Mouse (Mus musculus) T-helper 1 cell (primary cell): ENCODE measurements around the gene Hmcn2.

Source experiments
- in situ Hi-C: fragments of 300-600 bp; cut with MboI, MseI; formaldehyde crosslinking; loops from one replicate; pipeline ENCODE4 v1.15.1; 2025; ENCODE audit warnings: high pct_unique_total_duplicates

Gene Hmcn2

GRCm38 (mm10) chr2:31477234-31478161, 163.3 kb downstream of the Hmcn2 start:
- in situ Hi-C loops = no loop called here

- in situ Hi-C loops = loop anchor here (5.0 to 10.0 kb wide), 2 partner anchors 169 to 202 kb away; partner anchors contain the start of gene Abl1
Measured at GRCm38 (mm10) chr2:31482914-31483575, 168.8 kb downstream of the Hmcn2 start.

DNA sequence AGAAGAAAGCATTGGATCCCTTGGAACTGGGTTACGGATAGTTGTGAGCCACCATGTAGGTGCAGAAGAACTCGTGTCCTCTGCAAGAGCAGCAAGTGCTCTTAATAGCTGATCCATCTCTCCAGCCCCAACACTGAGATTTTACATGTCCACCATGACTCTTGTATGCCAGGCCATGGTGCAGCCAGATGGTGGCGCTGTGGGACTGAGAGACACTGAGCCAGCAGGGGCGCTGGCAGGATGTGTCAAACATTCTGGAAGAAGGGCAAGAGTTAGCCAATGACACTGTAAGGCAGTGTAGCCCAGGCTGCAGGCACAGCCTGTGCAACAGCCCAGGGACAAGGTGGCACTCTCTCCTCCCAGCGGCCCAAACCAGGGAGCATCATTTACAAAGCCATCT, 170.0 kb downstream of the Hmcn2 start:
- in situ Hi-C loops = loop anchor here (5.0 to 10.0 kb wide), 2 partner anchors 168 to 201 kb away; partner anchors contain the start of gene Abl1

DNA sequence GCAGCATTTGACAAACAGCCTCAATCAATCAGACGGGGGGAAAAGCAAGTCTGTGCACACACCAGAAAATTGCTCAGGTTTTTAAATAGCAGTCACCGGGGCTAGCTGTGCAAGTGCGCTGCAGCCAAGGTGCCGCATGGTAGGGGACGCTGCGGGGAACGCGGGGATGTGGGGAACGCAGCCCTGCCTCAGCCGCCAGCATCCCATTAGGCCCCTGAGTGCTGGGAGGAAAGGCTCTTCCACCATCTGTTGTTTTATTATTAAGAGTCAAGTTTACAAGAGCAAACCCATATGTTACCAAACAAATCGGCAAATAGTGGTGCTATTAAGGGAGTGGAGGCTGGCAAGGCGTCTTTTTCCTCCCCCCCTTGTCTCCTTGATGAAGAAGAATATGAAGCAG, 175.0 kb downstream of the Hmcn2 start:
- in situ Hi-C loops = loop anchor here (10.0 kb wide), 1 partner anchor 196 kb away; the partner anchor contains the start of gene Abl1

DNA sequence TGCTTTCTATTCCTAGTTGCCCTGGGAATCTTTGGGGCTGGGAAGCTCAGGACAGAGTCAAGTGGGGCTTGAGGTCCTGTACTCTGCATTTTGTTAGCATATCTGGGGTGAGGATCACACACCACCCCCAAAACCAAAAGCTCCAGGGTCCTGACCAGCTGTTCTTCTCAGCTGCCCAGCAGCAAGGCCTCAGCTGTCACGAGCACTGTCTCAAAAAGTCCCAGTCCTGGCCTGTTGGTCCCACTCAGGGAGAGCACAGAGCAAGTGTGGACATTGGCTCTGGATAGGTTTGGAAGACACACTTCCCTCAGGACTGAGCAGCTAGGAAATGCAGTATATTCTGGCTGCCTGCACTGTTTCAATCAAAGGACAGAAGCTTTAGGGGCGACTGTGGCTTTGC, 176.3 kb downstream of the Hmcn2 start:
- in situ Hi-C loops = no loop called here

- in situ Hi-C loops = no loop called here
Measured at GRCm38 (mm10) chr2:31492308-31492707, 178.1 kb downstream of the Hmcn2 start.

DNA sequence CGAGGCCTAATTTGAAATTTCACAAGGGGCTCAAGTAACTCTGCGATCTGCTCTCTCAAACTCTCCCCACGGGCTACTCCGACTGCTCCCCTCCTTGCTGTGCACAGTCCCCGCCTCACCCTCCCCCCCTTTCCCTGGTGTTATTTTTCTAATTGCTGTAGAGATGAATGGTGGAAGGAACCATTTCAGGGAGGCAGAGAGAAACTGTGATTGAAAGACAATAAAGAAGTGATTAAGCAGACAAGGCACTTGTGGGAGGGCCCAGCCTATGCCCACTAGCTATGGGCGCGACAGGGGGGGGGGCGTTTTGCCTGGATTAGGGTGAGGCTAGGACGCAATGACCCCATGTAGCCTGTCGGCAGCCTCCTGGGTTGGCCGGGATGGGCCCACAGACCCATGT, 179.0 kb downstream of the Hmcn2 start:
- in situ Hi-C loops = no loop called here

- in situ Hi-C loops = no loop called here
Measured at GRCm38 (mm10) chr2:31494315-31494714, 180.1 kb downstream of the Hmcn2 start.

DNA sequence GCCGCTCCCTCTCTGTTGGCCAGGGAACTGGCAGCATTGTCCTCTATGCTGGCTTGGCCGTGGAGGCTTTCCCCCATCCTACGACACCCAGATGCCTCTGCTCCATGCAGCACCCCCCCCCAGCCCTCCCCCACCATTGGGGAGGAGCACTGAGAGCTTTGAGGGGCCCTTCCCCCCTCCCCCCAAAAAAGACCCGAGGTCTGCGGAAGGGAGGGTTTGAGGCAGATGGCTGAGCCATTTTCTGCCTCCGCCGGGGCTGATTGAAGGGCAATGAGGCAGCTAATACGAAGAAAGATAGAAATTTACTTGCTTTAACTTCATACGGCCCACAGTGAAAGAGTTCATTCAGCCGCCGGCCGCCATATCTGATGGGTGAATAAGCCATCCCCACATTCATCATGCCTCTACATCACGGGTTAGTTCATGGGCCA, 180.8 kb downstream of the Hmcn2 start:
- in situ Hi-C loops = no loop called here

DNA sequence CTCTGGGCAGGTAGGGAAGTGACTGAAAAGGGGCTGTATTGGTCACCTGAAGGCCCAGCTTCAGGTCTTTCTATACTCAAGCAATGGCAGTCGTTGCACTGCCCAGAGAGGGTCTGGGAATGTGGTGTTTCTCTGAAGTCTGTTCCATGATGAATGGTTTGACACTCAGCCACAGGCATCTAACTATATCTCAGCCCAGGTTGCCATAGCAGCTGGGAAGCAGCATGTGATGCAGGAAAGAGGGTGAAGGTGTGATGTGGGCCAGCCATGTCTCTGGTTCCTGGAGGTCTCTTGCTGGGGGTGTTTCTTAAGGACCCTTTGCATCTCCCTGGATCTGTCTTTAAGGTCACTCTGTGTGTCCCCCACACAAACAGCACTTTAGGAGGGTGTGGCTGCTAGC, 181.9 kb downstream of the Hmcn2 start:
- in situ Hi-C loops = no loop called here

DNA sequence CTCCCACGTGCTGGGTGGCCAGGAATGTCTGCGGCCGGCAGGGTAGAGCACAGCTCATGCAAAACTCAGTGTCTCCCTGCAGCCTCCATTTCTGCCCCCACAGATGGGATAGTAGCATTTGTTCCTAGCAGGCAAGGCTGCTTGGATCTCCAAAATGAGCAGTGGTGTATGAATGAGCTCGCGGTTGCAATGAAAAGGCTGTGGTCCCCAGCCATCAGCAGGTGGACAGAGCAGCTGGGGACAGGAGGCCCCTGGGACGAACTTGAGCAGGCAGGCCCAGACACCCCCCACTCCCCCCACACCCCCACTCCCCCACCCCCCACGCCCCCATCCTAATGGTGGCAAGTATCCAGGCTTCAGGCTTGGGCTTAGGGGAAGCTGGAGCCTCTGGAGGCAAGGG, 182.9 kb downstream of the Hmcn2 start:
- in situ Hi-C loops = no loop called here

DNA sequence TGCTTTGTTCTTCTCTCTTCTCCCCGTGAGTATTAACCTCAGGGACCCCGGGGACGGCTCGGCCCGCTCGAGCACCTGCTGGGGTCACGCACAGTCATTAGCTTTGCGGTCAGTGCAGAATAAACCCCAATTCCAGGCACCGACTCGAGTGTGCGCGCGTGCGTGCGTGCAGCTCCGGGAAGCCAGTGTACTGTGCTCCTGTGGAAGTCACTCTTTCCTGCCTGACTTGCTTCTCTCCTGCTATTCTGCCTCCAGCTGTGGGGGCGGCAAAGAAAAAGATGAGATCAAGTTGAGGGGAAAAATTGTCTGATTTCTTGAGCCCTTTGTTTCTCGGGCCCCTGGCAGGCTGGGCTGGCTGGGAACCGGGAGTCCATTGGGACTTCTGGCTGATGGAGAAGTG, 183.4 kb downstream of the Hmcn2 start:
- in situ Hi-C loops = no loop called here

DNA sequence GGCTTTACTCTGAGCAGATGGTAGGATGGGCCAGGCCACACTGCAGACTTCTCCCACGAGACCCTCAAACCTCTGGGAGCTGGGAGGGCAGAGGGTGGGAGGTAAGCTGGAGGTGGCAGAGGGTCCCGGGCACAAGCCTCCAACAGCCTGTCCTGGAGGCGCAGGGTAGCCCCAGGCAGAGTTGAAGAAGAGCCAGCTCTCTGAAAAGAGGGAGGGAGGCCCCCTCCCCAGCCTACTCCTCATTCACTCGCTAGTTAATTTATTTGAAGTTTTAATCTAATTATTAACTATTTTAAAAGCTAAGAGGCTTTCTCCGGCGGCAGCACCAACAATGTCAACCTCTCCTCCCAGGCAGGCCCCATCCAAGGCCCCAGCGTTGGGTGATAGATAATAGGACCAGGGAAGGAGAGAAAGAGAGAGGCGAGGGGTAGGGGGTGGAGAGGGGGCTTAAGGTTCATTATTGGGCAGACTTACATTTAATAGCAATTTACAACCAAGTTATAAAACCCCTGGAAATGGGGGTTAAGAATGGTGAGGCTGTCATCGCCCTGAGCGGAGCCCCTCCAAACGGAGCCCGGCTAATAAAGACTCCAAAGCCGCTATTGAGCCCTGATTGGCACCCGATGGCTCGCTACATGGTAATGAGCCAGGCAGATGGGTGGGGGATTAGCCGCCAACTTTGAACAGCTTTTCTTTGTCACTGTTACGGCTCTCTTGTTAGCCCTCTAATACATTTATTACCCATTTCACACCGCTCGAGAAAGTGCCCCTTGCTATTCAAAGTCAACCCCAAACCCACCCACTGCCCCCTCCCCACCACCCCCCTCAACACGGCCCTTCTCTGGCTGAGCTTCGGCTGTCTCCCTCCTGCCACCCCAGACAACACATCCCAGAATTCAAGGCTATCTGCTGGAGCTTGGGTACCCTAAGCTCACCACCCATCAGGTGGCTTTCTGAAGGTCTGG, 185.4 kb downstream of the Hmcn2 start:
- in situ Hi-C loops = no loop called here

DNA sequence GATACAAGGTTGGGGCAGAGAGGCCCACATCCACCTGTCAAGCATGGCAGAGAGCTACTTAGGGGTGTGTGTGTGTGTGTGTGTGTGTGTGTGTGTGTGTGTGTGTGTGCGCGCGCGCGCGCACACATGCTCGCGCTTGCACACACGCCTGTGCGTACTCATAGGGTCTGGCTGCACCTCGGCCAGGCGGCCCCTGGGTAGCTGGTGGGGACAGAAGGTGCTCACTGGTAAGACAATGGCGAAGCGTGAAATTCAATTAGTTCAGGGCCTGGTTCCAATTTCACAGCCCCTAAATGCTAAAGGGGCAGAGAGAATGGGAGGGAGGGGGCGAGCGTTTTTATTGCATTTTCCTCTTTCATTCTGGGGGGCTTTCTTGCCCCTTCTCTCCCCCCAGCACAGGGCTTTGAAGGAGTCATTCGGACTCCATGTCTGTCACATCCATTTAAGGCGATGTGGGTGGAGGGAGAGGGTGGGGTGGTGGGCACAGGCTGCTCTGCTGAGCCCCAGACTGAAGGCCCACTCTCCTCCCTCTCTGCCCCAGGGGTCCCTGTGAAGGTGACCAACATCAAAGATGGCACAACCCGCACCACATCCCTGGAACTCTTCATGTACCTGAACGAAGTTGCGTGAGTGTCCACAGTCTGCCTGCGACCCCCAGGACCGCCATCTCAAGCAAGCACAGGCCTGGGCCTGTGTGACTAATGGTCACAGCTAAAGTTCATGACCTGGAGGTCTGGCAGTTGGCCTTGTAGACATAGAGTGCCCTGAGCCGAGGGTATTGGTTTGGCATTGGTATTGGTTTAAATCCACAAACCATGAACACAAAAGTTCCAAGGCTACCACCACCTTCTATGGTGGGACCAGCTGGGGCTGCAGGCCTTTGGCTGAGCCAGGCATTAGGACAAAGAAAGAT, 186.3 kb downstream of the Hmcn2 start:
- in situ Hi-C loops = no loop called here

GRCm38 (mm10) chr2:31501448-31502130, 187.4 kb downstream of the Hmcn2 start:
- in situ Hi-C loops = no loop called here

GRCm38 (mm10) chr2:31502616-31503522, 188.7 kb downstream of the Hmcn2 start:
- in situ Hi-C loops = no loop called here

GRCm38 (mm10) chr2:31505472-31505871, 191.3 kb downstream of the Hmcn2 start:
- in situ Hi-C loops = no loop called here

GRCm38 (mm10) chr2:31508851-31509250, 194.6 kb downstream of the Hmcn2 start:
- in situ Hi-C loops = no loop called here
